Mouse (Mus musculus) cerebellum, adult 2 months (tissue): Measurements from ENCODE around the gene Htr6. TPM values are rescaled to one million over a fixed set of nuclear protein-coding genes. Genes with fewer than 3 reads are reported as not detected.

Source experiments
- DNase-seq, 2 experiments: peaks; one replicate each; pipeline ENCODE4 v3.0.0; 2021
- H3K27ac ChIP-seq: fragments of 200-500 bp; 2 replicates; pipeline ENCODE4 v1.5.1; 2012; ENCODE audit warnings: low read length, control low read depth, inconsistent platforms; ENCODE audit not compliant: insufficient read depth
- H3K27me3 ChIP-seq: fragments of 200-500 bp; 2 replicates; pipeline ENCODE4 v1.6.1; 2012; ENCODE audit warnings: inconsistent platforms, mild to moderate bottlenecking, low read length, moderate library complexity; ENCODE audit not compliant: control insufficient read depth, insufficient read depth
- H3K4me1 ChIP-seq: fragments of 200-500 bp; 2 replicates; pipeline ENCODE4 v1.6.1; 2011; ENCODE audit warnings: low read length; ENCODE audit not compliant: control insufficient read depth, insufficient read depth
- H3K4me3 ChIP-seq: fragments of 200-500 bp; replicated peaks from 2 replicates; pipeline ENCODE3; 2011; ENCODE audit warnings: mild to moderate bottlenecking, low read depth, low read length, control low read depth; ENCODE audit not compliant: insufficient read depth
- CTCF ChIP-seq: fragments of 200-500 bp; IDR thresholded peaks from 2 replicates; pipeline ENCODE4 v1.5.1; 2011; ENCODE audit warnings: low read depth, mild to moderate bottlenecking, control low read depth, low read length, moderate library complexity, borderline replicate concordance; ENCODE audit not compliant: insufficient read depth
- POLR2A ChIP-seq: fragments of 200-500 bp; IDR thresholded peaks from 2 replicates; pipeline ENCODE4 v1.6.1; 2011; ENCODE audit warnings: low read length, control low read depth, borderline replicate concordance; ENCODE audit not compliant: insufficient read depth
- WGBS: fragments of 180-500 bp; shearing (Covaris S2); methylation state at CpG from one replicate; pipeline ENCODE4 v1.1.7; 2018; 5-methylcytosine and 5-hydroxymethylcytosine counted together
- polyA plus RNA-seq: library from polyadenylated mRNA; depleted of rRNA; stranded (reverse); fragments of >200 nt; gene quantifications from 2 replicates; pipeline ENCODE4 v1.2.3, GENCODE M21; 2012

Htr6 gene
- polyA plus RNA-seq, 1 experiment = 1.1 TPM

- Histone ChIP-seq H3K4me1 (peaks cover 14% of the 10 kb centered on the region; the same call in 1 of the 2 replicates), H3K27ac (no peak overlapping the region), H3K27me3 (no peaks in the 10 kb centered on the region), H3K4me3 (no peak overlapping the region)
- WGBS = 48% methylated on average over 9 of the region's 9 CpGs
- TF ChIP-seq POLR2A (no peak), CTCF (no peak)
- peak in 1 of 2 experiments; percentile 27 for DNase-seq
Measured at GRCm38 (mm10) chr4:139054300-139054923, 21.0 kb downstream of the Htr6 start.

GRCm38 (mm10) chr4:139053391-139053790 lies 22.0 kb downstream of the Htr6 start:
- Histone ChIP-seq H3K27me3 (no peaks in the 10 kb centered on the region), H3K4me1 (peaks cover 14% of the 10 kb centered on the region; the same call in 1 of the 2 replicates), H3K4me3 (no peak overlapping the region), H3K27ac (no peak overlapping the region)
- TF ChIP-seq POLR2A (no peak), CTCF (no peak)
- 88% methylated on average over 5 of the region's 5 CpGs for WGBS
- DNase-seq = no peak

GRCm38 (mm10) chr4:139052796-139053195 lies 22.6 kb downstream of the Htr6 start:
- no peak for TF ChIP-seq CTCF
- TF ChIP-seq POLR2A = no peak
- H3K4me1 ChIP-seq = peaks cover 10% of the 10 kb centered on the region; the same call in 1 of the 2 replicates
- 55% methylated on average over 7 of the region's 7 CpGs for WGBS
- H3K4me3 ChIP-seq = no peak overlapping the region
- H3K27me3 ChIP-seq = no peaks in the 10 kb centered on the region
- no peak overlapping the region for H3K27ac ChIP-seq
- DNase-seq = no peak

- WGBS = 65% methylated on average over 6 of the region's 6 CpGs
- no peak overlapping the region for H3K27ac ChIP-seq
- TF ChIP-seq POLR2A (no peak), CTCF (no peak)
- no peak overlapping the region for H3K4me3 ChIP-seq
- no peaks in the 10 kb centered on the region for H3K27me3 ChIP-seq
- no peak for DNase-seq
- H3K4me1 ChIP-seq = no peaks in the 10 kb centered on the region; the same call in 1 of the 2 replicates
Measured at GRCm38 (mm10) chr4:139048518-139048917, 26.9 kb downstream of the Htr6 start.

- no peak overlapping the region for H3K4me3 ChIP-seq
- 16% methylated on average over 5 of the region's 5 CpGs for WGBS
- DNase-seq = no peak
- H3K4me1 ChIP-seq = no peaks in the 10 kb centered on the region; the same call in 1 of the 2 replicates
- H3K27me3 ChIP-seq = no peaks in the 10 kb centered on the region
- H3K27ac ChIP-seq = no peak overlapping the region
- TF ChIP-seq POLR2A (no peak), CTCF (no peak)
Measured at GRCm38 (mm10) chr4:139046354-139046753, 29.0 kb downstream of the Htr6 start.

GRCm38 (mm10) chr4:139044566-139044965 lies 30.8 kb downstream of the Htr6 start:
- Histone ChIP-seq H3K4me1 (no peaks in the 10 kb centered on the region; the same call in 1 of the 2 replicates), H3K27ac (no peak overlapping the region), H3K27me3 (no peaks in the 10 kb centered on the region), H3K4me3 (no peak overlapping the region)
- DNase-seq = no peak
- TF ChIP-seq CTCF (no peak), POLR2A (no peak)
- 94% methylated on average over 5 of the region's 5 CpGs for WGBS

GRCm38 (mm10) chr4:139043600-139043999 lies 31.8 kb downstream of the Htr6 start:
- no peak for DNase-seq
- H3K27me3 ChIP-seq = no peaks in the 10 kb centered on the region
- 96% methylated on average over 2 of the region's 2 CpGs for WGBS
- H3K27ac ChIP-seq = no peak overlapping the region
- TF ChIP-seq POLR2A = no peak
- TF ChIP-seq CTCF = no peak
- H3K4me3 ChIP-seq = no peak overlapping the region
- H3K4me1 ChIP-seq = no peaks in the 10 kb centered on the region; the same call in 1 of the 2 replicates

GRCm38 (mm10) chr4:139042611-139043010 lies 32.8 kb downstream of the Htr6 start:
- H3K27ac ChIP-seq = no peak overlapping the region
- DNase-seq = no peak
- no peak overlapping the region for H3K4me3 ChIP-seq
- H3K4me1 ChIP-seq = no peaks in the 10 kb centered on the region; the same call in none of the 2 replicates
- no peaks in the 10 kb centered on the region for H3K27me3 ChIP-seq
- WGBS = 89% methylated on average over 5 of the region's 5 CpGs
- no peak for TF ChIP-seq POLR2A
- no peak for TF ChIP-seq CTCF
